Mouse (Mus musculus) testis, postnatal 10 days (tissue): ENCODE results near the gene Zbtb42.
A peak's percentile ranks its signal among the peaks of the same experiment; 100 is the strongest.

ENCODE experiments used
- DNase-seq: peaks from one replicate; pipeline ENCODE4 v3.0.0; 2021; ENCODE audit warnings: low spot score

The Zbtb42 gene

GRCm38 (mm10) chr12:112678555-112679026, at the start of gene Zbtb42:
Gene Zbtb42 (plus strand): TSS chr12:112678828.
- peak; percentile 79 for DNase-seq

- DNase-seq = peak; percentile 68
These were observed 49.5 kb upstream of the Zbtb42 start for GRCm38 (mm10) chr12:112628928-112629721.

- no peak for DNase-seq
These were observed 48.6 kb upstream of the Zbtb42 start for GRCm38 (mm10) chr12:112630029-112630428.

GRCm38 (mm10) chr12:112630796-112631195, 47.8 kb upstream of the Zbtb42 start:
- DNase-seq = no peak

GRCm38 (mm10) chr12:112631472-112631871, 47.2 kb upstream of the Zbtb42 start:
- no peak for DNase-seq

- DNase-seq = no peak
These were observed 46.4 kb upstream of the Zbtb42 start for GRCm38 (mm10) chr12:112632084-112632777.

- no peak for DNase-seq
These were observed 45.7 kb upstream of the Zbtb42 start for GRCm38 (mm10) chr12:112632907-112633306.

- no peak for DNase-seq
These were observed 44.9 kb upstream of the Zbtb42 start for GRCm38 (mm10) chr12:112633686-112634085.

- no peak for DNase-seq
These were observed 39.1 kb upstream of the Zbtb42 start for GRCm38 (mm10) chr12:112639526-112639925.

GRCm38 (mm10) chr12:112643126-112643525, 35.5 kb upstream of the Zbtb42 start:
- DNase-seq = no peak

- DNase-seq = peak; percentile 99
These were observed 34.3 kb upstream of the Zbtb42 start, which contains the start of gene Siva1 for GRCm38 (mm10) chr12:112644180-112644854. Gene Siva1 (plus strand): TSS chr12:112644679.

GRCm38 (mm10) chr12:112644855-112645506, 33.6 kb upstream of the Zbtb42 start:
- peak; percentile 76 for DNase-seq

GRCm38 (mm10) chr12:112646139-112646538, 32.5 kb upstream of the Zbtb42 start:
- DNase-seq = peak; percentile 60

- no peak for DNase-seq
These were observed 30.5 kb upstream of the Zbtb42 start for GRCm38 (mm10) chr12:112648081-112648480.

- no peak for DNase-seq
These were observed 26.7 kb upstream of the Zbtb42 start for GRCm38 (mm10) chr12:112651778-112652439.

- DNase-seq = peak; percentile 91
These were observed 25.3 kb upstream of the Zbtb42 start for GRCm38 (mm10) chr12:112653157-112653824.

GRCm38 (mm10) chr12:112654076-112654475, 24.6 kb upstream of the Zbtb42 start:
- DNase-seq = no peak

- DNase-seq = no peak
These were observed 20.0 kb upstream of the Zbtb42 start for GRCm38 (mm10) chr12:112658619-112659018.

GRCm38 (mm10) chr12:112659109-112659508, 19.5 kb upstream of the Zbtb42 start:
- peak; percentile 92 for DNase-seq

- peak; percentile 74 for DNase-seq
These were observed 17.9 kb upstream of the Zbtb42 start for GRCm38 (mm10) chr12:112660576-112661326.
